Mouse (Mus musculus) heart, postnatal 0 days (tissue): Measurements from ENCODE around the gene Timm23.

Experiments
- CTCF ChIP-seq: IDR thresholded peaks from 2 replicates; pipeline ENCODE4 v1.5.1; 2016; ENCODE audit warnings: antibody characterized with exemption, control low read depth, low read depth
- EP300 ChIP-seq: IDR thresholded peaks from 2 replicates; pipeline ENCODE4 v1.6.1; 2016; ENCODE audit warnings: antibody characterized with exemption, low read depth

GRCm38 (mm10) chr14:32131836-32132235 lies 69.9 kb downstream of the Timm23 start:
- TF ChIP-seq CTCF = no peak
- no peak for TF ChIP-seq EP300
